Comparison of ENCODE assay signal across 8 mouse cellular contexts in the genomic region with DNA sequence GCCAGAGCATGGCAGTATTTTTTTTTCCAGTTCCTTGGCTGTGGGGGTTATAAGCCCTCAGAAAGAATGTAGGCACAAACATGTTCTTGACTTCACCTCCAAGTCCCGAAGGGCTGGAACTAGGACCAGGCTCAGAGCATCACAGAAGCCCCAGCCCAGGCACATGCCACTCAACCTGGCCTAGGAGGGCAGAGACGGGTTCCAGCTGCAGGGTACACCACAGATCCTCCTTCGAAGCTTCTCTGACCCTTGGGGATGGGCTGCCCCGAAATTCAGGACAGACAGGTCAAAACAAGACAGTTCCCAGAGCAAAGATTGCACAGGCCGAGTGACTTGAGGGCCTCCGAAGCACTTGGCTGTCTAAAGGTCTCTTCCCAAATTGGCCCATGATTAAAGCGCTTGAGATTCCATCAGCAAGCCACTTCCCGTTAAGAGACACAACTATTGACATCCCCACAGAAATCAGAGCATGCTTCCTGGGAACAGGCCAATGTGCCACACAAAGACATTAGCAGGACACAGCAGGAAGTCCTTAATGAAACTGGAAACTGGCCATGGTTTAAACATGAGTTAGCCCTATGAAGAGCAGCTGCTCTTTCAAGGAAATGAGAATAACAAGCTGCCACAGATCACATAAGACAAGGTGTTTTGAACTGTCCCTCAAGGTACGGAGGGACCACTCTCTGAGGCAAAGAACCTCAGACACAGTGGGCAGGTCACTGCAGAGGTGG.
DNase-seq lines count a peak whose midpoint lies in the region; ATAC-seq and TF ChIP-seq lines count a peak whose summit lies in the region.

No protein-coding gene starts in this region.

- H3K4me2 ChIP-seq in kidney, embryonic 14.5 days (replicated peaks; ENCODE audit: low read depth, low read length) = no peak overlapping the region
- H3K4me2 ChIP-seq in neural tube, embryonic 14.5 days (ENCODE audit: low read depth, low read length) = no peak overlapping the region

- H3K36me3 ChIP-seq in kidney, adult 2 months (ENCODE audit: control insufficient read depth, insufficient read depth, low read length) = no peaks in the 10 kb centered on the region
- no peaks in the 10 kb centered on the region for H3K36me3 ChIP-seq in kidney, embryonic 14.5 days (ENCODE audit: control insufficient read depth, insufficient read depth, low read length)
- H3K36me3 ChIP-seq in neural tube, embryonic 14.5 days (ENCODE audit: control insufficient read depth, insufficient read depth, low read length) = no peaks in the 10 kb centered on the region

- H3K9me3 ChIP-seq in kidney, embryonic 14.5 days (ENCODE audit: control insufficient read depth, low read length) = no peaks in the 10 kb centered on the region
- no peaks in the 10 kb centered on the region for H3K9me3 ChIP-seq in neural tube, embryonic 14.5 days (ENCODE audit: control insufficient read depth, low read length)

- no peak overlapping the region for H3K4me3 ChIP-seq in kidney, adult 2 months (ENCODE audit: insufficient read depth, low read depth, low read length)
- H3K4me3 ChIP-seq in kidney, embryonic 14.5 days (ENCODE audit: low read length) = no peak overlapping the region
- no peak overlapping the region for H3K4me3 ChIP-seq in neural tube, embryonic 14.5 days (ENCODE audit: low read depth, low read length)

- DNase-seq in kidney, adult 2 months = peak; percentile 66
- peak; percentile 9 for DNase-seq in embryo, embryonic 10.5 days (ENCODE audit: low spot score)
- DNase-seq in kidney, adult 9 months = peak; percentile 39
- no peak for DNase-seq in layer of hippocampus, adult 8-10 months (ENCODE audit: low spot score in 2 of 2)
- no peak for DNase-seq in urinary bladder, postnatal 10 days (ENCODE audit: low spot score)

- H3K27ac ChIP-seq in kidney, adult 2 months (ENCODE audit: insufficient read depth, low read depth, low read length) = no peak overlapping the region
- H3K27ac ChIP-seq in kidney, embryonic 14.5 days (ENCODE audit: low read depth, low read length) = no peak overlapping the region
- H3K27ac ChIP-seq in neural tube, embryonic 14.5 days (ENCODE audit: low read depth, low read length) = peak overlapping the region; percentile 39; the same call in 1 of the 2 replicates

- WGBS in kidney, adult 2 months = 63% methylated on average over 9 of the region's 9 CpGs
- WGBS in kidney, embryonic 14.5 days = 76% methylated on average over 9 of the region's 9 CpGs
- 55% methylated on average over 9 of the region's 9 CpGs for WGBS in neural tube, embryonic 14.5 days

- no peak overlapping the region for H3K9ac ChIP-seq in kidney, embryonic 14.5 days (ENCODE audit: low read depth, low read length)
- no peak overlapping the region for H3K9ac ChIP-seq in neural tube, embryonic 14.5 days (replicated peaks; ENCODE audit: low read depth, low read length)

- 0 out of 2 replicates have a peak, but pooled peaks cover 3% of the 10 kb centered on the region for H3K4me1 ChIP-seq in kidney, adult 2 months (ENCODE audit: control insufficient read depth, insufficient read depth, low read length)
- no peaks in the 10 kb centered on the region for H3K4me1 ChIP-seq in kidney, embryonic 14.5 days (ENCODE audit: control insufficient read depth, insufficient read depth, low read length)
- H3K4me1 ChIP-seq in neural tube, embryonic 14.5 days (ENCODE audit: control insufficient read depth, insufficient read depth, low read length) = peaks cover 10% of the 10 kb centered on the region; the same call in 1 of the 2 replicates

- TF ChIP-seq CTCF in kidney, adult 2 months (conservative IDR thresholded peaks at IDR 0.05; ENCODE audit: insufficient read depth, insufficient read length, low read depth, low read length) = no peak

- no peaks in the 10 kb centered on the region for H3K27me3 ChIP-seq in kidney, adult 2 months (replicated peaks; ENCODE audit: control insufficient read depth, insufficient read depth, low read length)
- H3K27me3 ChIP-seq in kidney, embryonic 14.5 days (ENCODE audit: control insufficient read depth, insufficient read depth, low read length) = no peaks in the 10 kb centered on the region
- no peaks in the 10 kb centered on the region for H3K27me3 ChIP-seq in neural tube, embryonic 14.5 days (ENCODE audit: control insufficient read depth, insufficient read depth, low read length)

- TF ChIP-seq POLR2A in kidney, adult 2 months (IDR thresholded peaks at IDR 0.05; ENCODE audit: low read depth, low read length) = no peak

- no peak for ATAC-seq in kidney, embryonic 14.5 days (ENCODE audit: low FRiP score, low TSS enrichment)
- ATAC-seq in neural tube, embryonic 14.5 days (ENCODE audit: low read depth) = peak; percentile 44; the same call in 1 of the 2 replicates
- ATAC-seq in inflammation-experienced regulatory T-cells, adult 6 months = no peak

Comparison
In these comparisons a context has a peak if more than half of its experiments do, and no peak if none do; other contexts are left out.
1. DNase-seq: peak in kidney, adult 2 months (single experiment), embryo, embryonic 10.5 days (single experiment) and kidney, adult 9 months (single experiment); none in layer of hippocampus, adult 8-10 months (0 of 2) and urinary bladder, postnatal 10 days (single experiment).